ENCODE assay signal across 7 mouse cellular contexts in the genomic region with DNA sequence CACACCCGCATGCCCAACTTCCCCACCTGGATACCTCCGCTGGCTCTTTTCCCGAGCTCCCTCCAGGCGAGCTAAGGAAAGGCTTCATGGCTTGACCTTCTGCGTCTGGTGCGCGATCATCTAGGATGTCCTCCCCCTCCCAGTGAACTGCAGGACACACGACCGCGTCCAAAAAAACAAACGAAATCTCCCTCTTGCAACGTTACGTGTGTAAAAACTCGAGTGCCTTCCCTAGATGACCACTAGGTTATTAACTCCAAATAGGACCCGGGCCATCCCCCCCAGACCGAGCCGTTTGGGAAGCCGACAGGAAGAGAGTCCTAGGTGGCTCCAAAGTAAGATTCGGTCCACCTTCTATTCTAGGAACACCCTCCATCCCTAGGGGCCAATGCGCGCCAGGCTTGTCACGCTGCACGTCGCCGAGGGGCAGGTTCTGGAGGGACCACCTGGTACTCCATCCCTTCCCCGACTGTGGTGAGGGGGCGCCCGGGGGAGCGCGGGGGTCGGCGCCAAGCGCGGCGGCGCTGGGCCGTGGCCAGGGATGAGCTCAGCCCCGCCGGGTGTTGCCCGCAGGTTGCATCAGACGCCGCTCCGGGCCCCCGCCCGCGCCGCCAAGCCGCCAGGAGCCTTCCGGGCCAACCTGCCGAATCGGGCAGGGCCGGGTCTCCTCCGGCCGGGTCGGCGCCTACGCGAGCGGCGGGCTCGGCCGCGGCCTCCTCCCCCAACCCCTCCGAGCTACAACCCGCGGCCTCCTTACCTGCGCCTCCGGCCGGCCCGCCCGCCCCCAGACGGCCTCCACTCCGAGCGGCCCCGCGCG. TPM values are rescaled to one million over a fixed set of nuclear protein-coding genes. Genes with fewer than 3 reads are reported as not detected.
DNase-seq lines count a peak whose midpoint lies in the region; ATAC-seq and TF ChIP-seq lines count a peak whose summit lies in the region.

No protein-coding gene starts in this region.

- under 1% methylated on average over 68 of the region's 77 CpGs for WGBS in heart, embryonic 14.5 days
- under 1% methylated on average over 77 of the region's 77 CpGs for WGBS in liver, embryonic 16.5 days (ENCODE audit: insufficient replicate concordance)

- peak overlapping the region; percentile 100 for H3K4me3 ChIP-seq in erythroblast, embryonic 14.5 days (replicated peaks)
- peak overlapping the region; percentile 87 to 98 for H3K4me3 ChIP-seq in heart, embryonic 14.5 days (ENCODE audit: control insufficient read depth in 1 of 2, insufficient read depth in 1 of 2, low read depth in 1 of 2, low read length in 2 of 2)
- H3K4me3 ChIP-seq in liver, embryonic 16.5 days (ENCODE audit: low read depth, low read length) = peak overlapping the region; percentile 97

- TF ChIP-seq POLR2A in brain, embryonic 14.5 days (IDR thresholded peaks at IDR 0.05; ENCODE audit: borderline replicate concordance, extremely low read depth, insufficient read depth, insufficient read length, poor library complexity, severe bottlenecking) = no peak

- peaks cover 29% of the 10 kb centered on the region for H3K36me3 ChIP-seq in erythroblast, embryonic 14.5 days (ENCODE audit: control insufficient read depth)
- peaks cover 2% of the 10 kb centered on the region for H3K36me3 ChIP-seq in heart, embryonic 14.5 days (ENCODE audit: control insufficient read depth, insufficient read depth, low read length)
- peaks cover 1% of the 10 kb centered on the region; the same call in 1 of the 2 replicates for H3K36me3 ChIP-seq in liver, embryonic 16.5 days (ENCODE audit: control insufficient read depth, insufficient read depth)

- peaks cover 31% of the 10 kb centered on the region for H3K4me1 ChIP-seq in erythroblast, embryonic 14.5 days (ENCODE audit: control insufficient read depth)
- H3K4me1 ChIP-seq in heart, embryonic 14.5 days (ENCODE audit: control insufficient read depth in 2 of 2, insufficient read depth in 2 of 2, low read length in 2 of 2) = peaks cover 2 to 16% of the 10 kb centered on the region in 2 experiments; a peak in 3 of 4 replicates
- H3K4me1 ChIP-seq in liver, embryonic 16.5 days (ENCODE audit: control insufficient read depth, low read depth, low read length) = peaks cover 25% of the 10 kb centered on the region

- TF ChIP-seq CTCF in brain, embryonic 14.5 days (IDR thresholded peaks at IDR 0.05; ENCODE audit: borderline replicate concordance, extremely low read depth, insufficient read depth, insufficient read length) = no peak

- peak; percentile 73 for DNase-seq in Muller cell, postnatal 12 days (ENCODE audit: inconsistent ontology term)
- peak; percentile 65 for DNase-seq in brain, embryonic 14.5 days (ENCODE audit: low read depth)
- peak; percentile 58 to 67 for DNase-seq in layer of hippocampus, adult 18-20 months (ENCODE audit: low spot score in 2 of 2)

- peak overlapping the region; percentile 50 to 88 for H3K27ac ChIP-seq in heart, embryonic 14.5 days (replicated peaks in 1 of 2; ENCODE audit: control insufficient read depth in 1 of 2, insufficient read depth in 1 of 2, low read depth in 2 of 2, low read length in 2 of 2)
- peak overlapping the region; percentile 94 for H3K27ac ChIP-seq in liver, embryonic 16.5 days (ENCODE audit: low read length)

- H3K9ac ChIP-seq in heart, embryonic 14.5 days (ENCODE audit: low read length) = peak overlapping the region; percentile 92
- peak overlapping the region; percentile 99 for H3K9ac ChIP-seq in liver, embryonic 16.5 days (ENCODE audit: low read depth, low read length)

- peaks cover 4% of the 10 kb centered on the region for H3K9me3 ChIP-seq in erythroblast, embryonic 14.5 days (ENCODE audit: control insufficient read depth, low read length)
- H3K9me3 ChIP-seq in heart, embryonic 14.5 days (ENCODE audit: control insufficient read depth, low read length) = no peaks in the 10 kb centered on the region
- H3K9me3 ChIP-seq in liver, embryonic 16.5 days (replicated peaks; ENCODE audit: control insufficient read depth, low read length) = no peaks in the 10 kb centered on the region

- ATAC-seq in heart, embryonic 14.5 days (ENCODE audit: insufficient number of reproducible peaks, insufficient read depth, low FRiP score, low read depth) = peak; percentile 78
- ATAC-seq in liver, embryonic 16.5 days (ENCODE audit: low read depth) = peak; percentile 71
- ATAC-seq in neutrophil, adult 5-6 weeks (ENCODE audit: extremely low read depth, insufficient number of reproducible peaks, low FRiP score, poor library complexity, severe bottlenecking) = peak; percentile 6

- peak overlapping the region; percentile 92 for H3K4me2 ChIP-seq in heart, embryonic 14.5 days (ENCODE audit: low read length)
- peak overlapping the region; percentile 80 for H3K4me2 ChIP-seq in liver, embryonic 16.5 days (ENCODE audit: low read depth, low read length)

- H3K27me3 ChIP-seq in erythroblast, embryonic 14.5 days (ENCODE audit: control insufficient read depth) = no peaks in the 10 kb centered on the region
- no peaks in the 10 kb centered on the region for H3K27me3 ChIP-seq in heart, embryonic 14.5 days (ENCODE audit: control insufficient read depth, insufficient read depth, low read length)
- H3K27me3 ChIP-seq in liver, embryonic 16.5 days (ENCODE audit: control insufficient read depth, insufficient read depth, low read depth, low read length) = no peaks in the 10 kb centered on the region

RNA-seq across cellular contexts. Expression of a gene that starts 0.5 kb away (rescaled TPM):
- polyA plus RNA-seq in brain, embryonic 14.5 days (2012; rRNA removed) = 27.2 and 29.8 TPM in 2 replicates
- 2.1 and 2.2 TPM in 2 replicates for polyA plus RNA-seq in erythroblast, embryonic 14.5 days (2012)
- polyA plus RNA-seq in heart, embryonic 14.5 days (2014; fragmentation: Nextera tagmentation; extraction: Ambion mirVana) = 15.7 and 18.3 TPM in 2 replicates
- 10 to 100 TPM; 36.2 to 36.5 TPM for total RNA-seq in layer of hippocampus, adult 18-20 months (2021)
- 21.4 and 22.4 TPM in 2 replicates for polyA plus RNA-seq in liver, embryonic 16.5 days (2015; fragmentation: Nextera tagmentation; extraction: Ambion mirVana)
- 50.2 and 58.8 TPM in 2 replicates for total RNA-seq in neutrophil, adult 5-6 weeks (2017)

Comparison
In these comparisons a context has a peak if more than half of its experiments do, and no peak if none do; other contexts are left out.
1. Peak in every context shown above with its lines: DNase-seq, ATAC-seq, H3K4me3 ChIP-seq and H3K27ac ChIP-seq.
2. ATAC-seq: peak in every context shown above with its lines; median percentile 78 in heart, embryonic 14.5 days; 71 in liver, embryonic 16.5 days; 6 in neutrophil, adult 5-6 weeks.